Mouse (Mus musculus) heart, postnatal 0 days (tissue): ENCODE data around the gene Nelfe.

Source experiments
- CTCF ChIP-seq: IDR thresholded peaks from 2 replicates; pipeline ENCODE4 v1.5.1; 2016; ENCODE audit warnings: antibody characterized with exemption, control low read depth, low read depth
- EP300 ChIP-seq: IDR thresholded peaks from 2 replicates; pipeline ENCODE4 v1.6.1; 2016; ENCODE audit warnings: antibody characterized with exemption, low read depth

DNA sequence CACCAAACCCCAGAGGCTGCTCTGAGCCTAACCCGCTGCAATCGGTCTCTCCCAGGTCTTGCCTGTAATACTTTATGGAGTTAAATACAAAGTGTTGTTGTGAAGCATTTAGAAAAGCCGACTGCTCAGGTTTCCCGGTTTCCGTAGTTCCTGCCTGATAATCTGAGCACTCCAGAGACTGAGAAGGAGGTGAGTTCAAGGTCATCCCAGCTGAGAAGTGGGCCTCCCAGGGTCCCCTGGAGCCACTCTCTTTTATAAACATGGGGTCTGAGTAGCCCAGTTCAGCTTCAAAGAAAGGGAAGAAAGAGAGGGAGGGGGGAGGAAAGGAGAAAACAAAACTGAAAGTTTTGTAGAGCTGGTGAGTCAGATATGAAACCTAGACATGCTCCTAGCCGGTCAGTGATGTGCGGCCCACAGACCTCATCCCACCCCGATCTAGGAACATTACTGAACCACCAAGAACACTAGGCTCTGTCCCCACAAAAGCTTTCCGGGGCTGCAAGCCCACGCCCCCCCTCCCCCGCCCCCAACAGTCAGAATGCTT, 29.2 kb downstream of the Nelfe start, which contains the start of gene Zbtb12:
- TF ChIP-seq CTCF (no peak), EP300 (no peak)
